Mouse (Mus musculus): ENCODE data around the gene Gm4881. TPM values are rescaled to one million over a fixed set of nuclear protein-coding genes. Genes with fewer than 3 reads are reported as not detected.
"Not testable (repeated sequence)": the region's sequence is repeated elsewhere in the genome, so short reads cannot be mapped to it uniquely, and the experiment has no call there.

Gm4881 gene
- polyA plus RNA-seq, 1 experiment, result not detected

GRCm38 (mm10) chr7:24918763-24919323 is 25.5 kb downstream of the Gm4881 start:
- peak overlapping the region; percentile 30 for H3K27ac ChIP-seq (replicated peaks; ENCODE audit: low read depth, low read length)
- H3K4me1 ChIP-seq (ENCODE audit: control insufficient read depth, insufficient read depth, insufficient read length, low read length), result no peaks in the 10 kb centered on the region
- no peak overlapping the region for H3K4me3 ChIP-seq (ENCODE audit: insufficient read depth, low read depth, low read length)

DNA sequence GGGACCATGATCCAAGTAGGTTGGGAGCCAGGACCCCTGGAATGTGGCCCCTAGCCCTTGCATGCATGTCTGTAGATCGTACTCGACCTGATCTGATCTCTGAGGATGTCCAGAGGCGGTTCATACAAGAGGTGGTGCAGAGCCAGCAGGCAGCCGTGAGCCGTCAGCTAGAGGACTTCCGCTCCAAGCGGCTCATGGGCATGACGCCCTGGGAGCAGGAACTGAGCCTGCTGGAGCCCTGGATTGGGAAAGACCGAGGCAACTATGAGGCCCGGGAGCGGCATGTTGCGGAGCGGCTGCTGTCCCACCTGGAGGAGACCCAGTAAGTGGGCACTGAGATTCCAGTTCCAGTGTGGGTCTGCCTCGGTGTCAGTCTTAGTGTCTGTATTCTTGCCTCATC is 31.8 kb downstream of the Gm4881 start:
- no peaks in the 10 kb centered on the region for H3K4me1 ChIP-seq (ENCODE audit: control insufficient read depth, insufficient read depth, insufficient read length, low read length)
- no peak overlapping the region for H3K4me3 ChIP-seq (ENCODE audit: insufficient read depth, low read depth, low read length)
- no peak overlapping the region for H3K27ac ChIP-seq (replicated peaks; ENCODE audit: low read depth, low read length)

GRCm38 (mm10) chr7:24907211-24907748 is 37.0 kb downstream of the Gm4881 start:
- H3K27ac ChIP-seq (replicated peaks; ENCODE audit: low read depth, low read length), result no peak overlapping the region
- H3K4me1 ChIP-seq (ENCODE audit: control insufficient read depth, insufficient read depth, insufficient read length, low read length), result no peaks in the 10 kb centered on the region
- H3K4me3 ChIP-seq (ENCODE audit: insufficient read depth, low read depth, low read length), result no peak overlapping the region

DNA sequence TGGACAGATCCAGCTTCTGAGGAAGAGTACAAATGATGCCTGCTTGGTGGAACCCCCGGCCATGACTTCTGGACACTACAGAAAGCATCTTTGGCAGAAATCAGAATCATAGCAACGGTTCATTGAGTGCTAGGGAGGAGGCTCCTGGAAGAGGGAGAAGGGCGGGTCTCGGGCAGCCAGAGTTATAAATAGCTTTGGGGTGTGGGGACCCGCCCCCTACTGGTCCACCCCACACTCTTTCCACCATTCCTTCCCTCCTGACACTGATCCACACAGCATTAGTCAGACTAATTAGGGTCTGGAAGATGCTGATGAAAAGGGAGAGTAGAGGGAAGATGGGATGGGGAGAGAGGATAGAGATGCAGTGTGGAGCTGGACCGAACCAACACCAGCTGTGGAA is 37.7 kb downstream of the Gm4881 start:
- Histone ChIP-seq H3K4me1 (ENCODE audit: control insufficient read depth, insufficient read depth, insufficient read length, low read length) (no peaks in the 10 kb centered on the region), H3K27ac (replicated peaks; ENCODE audit: low read depth, low read length) (no peak overlapping the region), H3K4me3 (ENCODE audit: insufficient read depth, low read depth, low read length) (no peak overlapping the region)

GRCm38 (mm10) chr7:24904936-24905335 is 39.4 kb downstream of the Gm4881 start:
- H3K4me1 ChIP-seq (ENCODE audit: control insufficient read depth, insufficient read depth, insufficient read length, low read length), result no peaks in the 10 kb centered on the region
- H3K27ac ChIP-seq (replicated peaks; ENCODE audit: low read depth, low read length), result no peak overlapping the region
- peak overlapping the region; percentile 71 for H3K4me3 ChIP-seq (ENCODE audit: insufficient read depth, low read depth, low read length)

- H3K4me1 ChIP-seq (ENCODE audit: control insufficient read depth, insufficient read depth, insufficient read length, low read length), result no peaks in the 10 kb centered on the region
- peak overlapping the region; percentile 86 for H3K4me3 ChIP-seq (ENCODE audit: insufficient read depth, low read depth, low read length)
- H3K27ac ChIP-seq (replicated peaks; ENCODE audit: low read depth, low read length), result peak overlapping the region; percentile 91
Measured at GRCm38 (mm10) chr7:24904070-24904483, 40.2 kb downstream of the Gm4881 start.

DNA sequence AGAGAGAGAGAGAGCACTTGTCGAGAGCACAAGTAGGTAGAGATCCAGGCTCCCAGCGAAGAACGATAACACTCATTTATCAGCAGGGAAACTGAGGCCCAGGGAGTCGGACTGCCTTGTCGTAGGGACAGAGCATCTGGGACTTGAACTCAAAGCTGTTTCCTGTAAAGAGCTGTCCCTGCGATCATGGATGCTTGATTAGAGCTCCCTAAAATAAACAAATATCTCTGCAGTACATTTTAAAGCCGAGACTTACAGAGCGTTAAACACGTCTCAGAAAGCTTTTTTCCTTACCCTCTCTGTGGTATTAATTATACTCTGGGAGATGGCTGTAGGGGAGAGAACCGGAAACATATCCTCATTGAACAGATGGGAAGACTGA is 40.9 kb downstream of the Gm4881 start:
- Histone ChIP-seq H3K4me3 (ENCODE audit: insufficient read depth, low read depth, low read length) (peak overlapping the region; percentile 86), H3K27ac (replicated peaks; ENCODE audit: low read depth, low read length) (peak overlapping the region; percentile 91), H3K4me1 (ENCODE audit: control insufficient read depth, insufficient read depth, insufficient read length, low read length) (no peaks in the 10 kb centered on the region)

- Histone ChIP-seq H3K4me3 (ENCODE audit: insufficient read depth, low read depth, low read length) (peak within 1 kb of the TSS; percentile 86), H3K4me1 (ENCODE audit: control insufficient read depth, insufficient read depth, insufficient read length, low read length) (no peaks in the 10 kb centered on the region), H3K27ac (replicated peaks; ENCODE audit: low read depth, low read length) (peak within 1 kb of the TSS; percentile 96)
Measured at GRCm38 (mm10) chr7:24902630-24903443, 41.5 kb downstream of the Gm4881 start, which contains the start of gene Arhgef1. Arhgef1 (plus strand) TSS chr7:24902912.

GRCm38 (mm10) chr7:24902264-24902629 is 42.0 kb downstream of the Gm4881 start:
- Histone ChIP-seq H3K4me3 (ENCODE audit: insufficient read depth, low read depth, low read length) (peak overlapping the region; percentile 68), H3K4me1 (ENCODE audit: control insufficient read depth, insufficient read depth, insufficient read length, low read length) (no peaks in the 10 kb centered on the region), H3K27ac (replicated peaks; ENCODE audit: low read depth, low read length) (peak overlapping the region; percentile 96)

DNA sequence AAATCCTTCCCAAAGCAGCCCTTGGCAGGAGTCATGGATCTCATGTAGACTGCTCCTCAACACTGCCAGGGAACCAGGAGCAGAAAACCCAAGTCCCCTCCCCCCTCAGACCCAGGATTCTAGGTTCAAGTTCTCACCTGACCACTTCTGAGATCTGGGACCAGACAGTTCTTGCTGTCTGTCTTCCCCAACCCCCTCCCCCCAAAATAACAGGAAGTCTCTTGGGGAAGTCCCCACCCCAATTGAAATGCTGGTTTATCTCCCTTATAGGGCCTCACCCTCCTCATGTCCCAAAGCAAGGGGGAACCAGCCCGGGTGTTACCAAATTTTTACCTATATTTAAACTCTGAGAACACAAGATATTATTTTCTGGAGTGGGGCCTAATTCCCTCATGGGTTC is 42.5 kb downstream of the Gm4881 start:
- Histone ChIP-seq H3K27ac (replicated peaks; ENCODE audit: low read depth, low read length) (peak overlapping the region; percentile 96; the same call in 1 of the 2 replicates), H3K4me3 (ENCODE audit: insufficient read depth, low read depth, low read length) (peak overlapping the region; percentile 68), H3K4me1 (ENCODE audit: control insufficient read depth, insufficient read depth, insufficient read length, low read length) (no peaks in the 10 kb centered on the region)

DNA sequence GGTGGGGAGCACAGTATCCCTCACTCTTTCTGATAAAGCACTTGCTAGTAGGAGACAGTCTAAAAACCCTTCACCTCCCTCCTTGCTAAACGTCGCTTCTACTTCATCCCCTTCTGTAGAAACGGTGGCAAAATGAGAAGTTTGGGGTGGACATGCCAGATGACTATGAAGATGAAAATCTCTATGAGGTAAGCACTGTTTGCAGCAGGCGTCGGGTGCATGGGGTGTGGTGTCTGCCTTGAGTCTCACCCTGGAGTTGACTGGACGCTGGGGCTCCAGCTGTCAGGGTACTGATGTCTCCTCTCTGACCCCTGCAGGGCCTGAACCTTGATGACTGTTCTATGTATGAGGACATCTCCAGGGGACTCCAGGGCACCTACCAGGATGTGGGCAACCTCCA is 43.2 kb downstream of the Gm4881 start:
- Histone ChIP-seq H3K4me1 (ENCODE audit: control insufficient read depth, insufficient read depth, insufficient read length, low read length) (no peaks in the 10 kb centered on the region), H3K27ac (replicated peaks; ENCODE audit: low read depth, low read length) (no peak overlapping the region), H3K4me3 (ENCODE audit: insufficient read depth, low read depth, low read length) (no peak overlapping the region)

GRCm38 (mm10) chr7:24897959-24898358 is 46.3 kb downstream of the Gm4881 start:
- no peak overlapping the region for H3K27ac ChIP-seq (replicated peaks; ENCODE audit: low read depth, low read length)
- H3K4me3 ChIP-seq (ENCODE audit: insufficient read depth, low read depth, low read length), result no peak overlapping the region
- no peaks in the 10 kb centered on the region for H3K4me1 ChIP-seq (ENCODE audit: control insufficient read depth, insufficient read depth, insufficient read length, low read length)

GRCm38 (mm10) chr7:24897224-24897623 is 47.1 kb downstream of the Gm4881 start, which contains the start of gene Cd79a:
Cd79a (plus strand) TSS chr7:24897381.
- no peak within 1 kb of the TSS for H3K4me3 ChIP-seq (ENCODE audit: insufficient read depth, low read depth, low read length)
- H3K4me1 ChIP-seq (ENCODE audit: control insufficient read depth, insufficient read depth, insufficient read length, low read length), result no peaks in the 10 kb centered on the region
- H3K27ac ChIP-seq (replicated peaks; ENCODE audit: low read depth, low read length), result no peak within 1 kb of the TSS

- no peak overlapping the region for H3K4me3 ChIP-seq (ENCODE audit: insufficient read depth, low read depth, low read length)
- no peaks in the 10 kb centered on the region for H3K4me1 ChIP-seq (ENCODE audit: control insufficient read depth, insufficient read depth, insufficient read length, low read length)
- H3K27ac ChIP-seq (replicated peaks; ENCODE audit: low read depth, low read length), result no peak overlapping the region
Measured at GRCm38 (mm10) chr7:24896269-24896668, 48.0 kb downstream of the Gm4881 start.

- not testable (repeated sequence) for H3K27ac ChIP-seq (replicated peaks; ENCODE audit: low read depth, low read length); H3K4me3 ChIP-seq (ENCODE audit: insufficient read depth, low read depth, low read length); H3K4me1 ChIP-seq (ENCODE audit: control insufficient read depth, insufficient read depth, insufficient read length, low read length)
Measured at GRCm38 (mm10) chr7:24895749-24896148, 48.5 kb downstream of the Gm4881 start.
